Mouse (Mus musculus) brain, adult 2 months (tissue): ENCODE data around the gene Etfdh.
A peak's percentile ranks its signal among the peaks of the same experiment; 100 is the strongest.

Source experiments
- DNase-seq: peaks from one replicate; pipeline ENCODE4 v3.0.0; 2011; ENCODE audit warnings: low read depth, low spot score

Gene Etfdh

GRCm38 (mm10) chr3:79629416-79629730 lies at the start of gene Etfdh:
Gene Etfdh, minus strand, starts transcription at chr3:79629500.
- DNase-seq, result peak; percentile 94

GRCm38 (mm10) chr3:79676411-79676810 lies 47.1 kb upstream of the Etfdh start:
- no peak for DNase-seq

- DNase-seq, result no peak
Observed at GRCm38 (mm10) chr3:79674641-79675040, 45.3 kb upstream of the Etfdh start.

- DNase-seq, result peak; percentile 78
Observed at GRCm38 (mm10) chr3:79673082-79673481, 43.8 kb upstream of the Etfdh start.

GRCm38 (mm10) chr3:79672188-79672587 lies 42.9 kb upstream of the Etfdh start:
- DNase-seq, result no peak

- no peak for DNase-seq
Observed at GRCm38 (mm10) chr3:79670556-79670955, 41.3 kb upstream of the Etfdh start.

- DNase-seq, result peak; percentile 79
Observed at GRCm38 (mm10) chr3:79664787-79665408, 35.6 kb upstream of the Etfdh start.

GRCm38 (mm10) chr3:79656682-79657081 lies 27.4 kb upstream of the Etfdh start:
- DNase-seq, result no peak

GRCm38 (mm10) chr3:79652129-79652528 lies 22.8 kb upstream of the Etfdh start:
- DNase-seq, result no peak

GRCm38 (mm10) chr3:79628561-79629415 lies 512 bp downstream of the Etfdh start, which contains the start of gene 4930579G24Rik:
Gene 4930579G24Rik, plus strand, starts transcription at chr3:79629079.
- DNase-seq, result peak; percentile 100

- no peak for DNase-seq
Observed at GRCm38 (mm10) chr3:79628182-79628560, 1.1 kb downstream of the Etfdh start.

- DNase-seq, result peak; percentile 27
Observed at GRCm38 (mm10) chr3:79627484-79628181, 1.7 kb downstream of the Etfdh start.

- DNase-seq, result no peak
Observed at GRCm38 (mm10) chr3:79609886-79610285, 19.4 kb downstream of the Etfdh start.

GRCm38 (mm10) chr3:79595468-79595867 lies 33.8 kb downstream of the Etfdh start:
- peak; percentile 14 for DNase-seq

GRCm38 (mm10) chr3:79591793-79592471 lies 37.4 kb downstream of the Etfdh start:
- no peak for DNase-seq

- DNase-seq, result peak; percentile 95
Observed at GRCm38 (mm10) chr3:79590863-79591792, 38.2 kb downstream of the Etfdh start, which contains the start of gene Ppid. Gene Ppid, plus strand, starts transcription at chr3:79591342.

- DNase-seq, result no peak
Observed at GRCm38 (mm10) chr3:79589671-79590070, 39.6 kb downstream of the Etfdh start.

GRCm38 (mm10) chr3:79586804-79587203 lies 42.5 kb downstream of the Etfdh start:
- DNase-seq, result peak; percentile 95

GRCm38 (mm10) chr3:79579891-79580575 lies 49.3 kb downstream of the Etfdh start:
- DNase-seq, result no peak

GRCm38 (mm10) chr3:79578164-79578563 lies 51.1 kb downstream of the Etfdh start:
- no peak for DNase-seq
